Mouse (Mus musculus): ENCODE data around the gene Pla2g12b. TPM values are rescaled to one million over a fixed set of nuclear protein-coding genes. Genes with fewer than 3 reads are reported as not detected.
"Not testable (repeated sequence)": the region's sequence is repeated elsewhere in the genome, so short reads cannot be mapped to it uniquely, and the experiment has no call there.

Gene Pla2g12b
- polyA plus RNA-seq, 1 experiment from 2014 or later, result 54.1 TPM

- Histone ChIP-seq H3K4me2 (no peak overlapping the region), H3K27me3 (no peaks in the 10 kb centered on the region), H3K9me3 (replicated peaks) (no peaks in the 10 kb centered on the region), H3K4me3 (replicated peaks) (no peak overlapping the region), H3K27ac (replicated peaks) (no peak overlapping the region), H3K9ac (no peak overlapping the region), H3K4me1 (replicated peaks) (peaks cover 17% of the 10 kb centered on the region), H3K36me3 (replicated peaks) (peaks cover 12% of the 10 kb centered on the region)
- no peak for ATAC-seq (ENCODE audit: insufficient read depth)
- WGBS (ENCODE audit: insufficient replicate concordance), result 75% methylated on average over 10 of the region's 10 CpGs
Observed at GRCm38 (mm10) chr10:59377906-59378305, 25.6 kb upstream of the Pla2g12b start.

GRCm38 (mm10) chr10:59378728-59379127 lies 24.7 kb upstream of the Pla2g12b start:
- Histone ChIP-seq H3K27ac (replicated peaks) (no peak overlapping the region), H3K9ac (no peak overlapping the region), H3K36me3 (replicated peaks) (peaks cover 7% of the 10 kb centered on the region), H3K9me3 (replicated peaks) (no peaks in the 10 kb centered on the region), H3K27me3 (no peaks in the 10 kb centered on the region), H3K4me3 (replicated peaks) (no peak overlapping the region), H3K4me1 (replicated peaks) (peaks cover 17% of the 10 kb centered on the region), H3K4me2 (no peak overlapping the region)
- 75% methylated on average over 4 of the region's 4 CpGs for WGBS (ENCODE audit: insufficient replicate concordance)
- ATAC-seq (ENCODE audit: insufficient read depth), result no peak

- peak; percentile 22 for ATAC-seq (ENCODE audit: insufficient read depth)
- no peak overlapping the region for H3K9ac ChIP-seq
Observed at GRCm38 (mm10) chr10:59379927-59380326, 23.5 kb upstream of the Pla2g12b start.

GRCm38 (mm10) chr10:59380411-59380821 lies 23.0 kb upstream of the Pla2g12b start:
- H3K4me2 ChIP-seq, result peak overlapping the region; percentile 13; the same call in 1 of the 2 replicates

More at GRCm38 (mm10) chr10:59379927-59380326, 23.5 kb upstream of the Pla2g12b start:
- Histone ChIP-seq H3K36me3 (replicated peaks) (no peaks in the 10 kb centered on the region), H3K4me1 (replicated peaks) (peaks cover 17% of the 10 kb centered on the region), H3K4me2 (peak overlapping the region; percentile 13; the same call in 1 of the 2 replicates), H3K27ac (replicated peaks) (peak overlapping the region; percentile 54), H3K4me3 (replicated peaks) (no peak overlapping the region), H3K27me3 (no peaks in the 10 kb centered on the region), H3K9me3 (replicated peaks) (no peaks in the 10 kb centered on the region)
- WGBS (ENCODE audit: insufficient replicate concordance), result 19% methylated on average over 3 of the region's 3 CpGs

GRCm38 (mm10) chr10:59381563-59381962 lies 21.9 kb upstream of the Pla2g12b start:
- H3K4me3 ChIP-seq (replicated peaks); H3K36me3 ChIP-seq (replicated peaks); H3K9ac ChIP-seq; H3K9me3 ChIP-seq (replicated peaks); H3K27ac ChIP-seq (replicated peaks); H3K4me2 ChIP-seq; H3K27me3 ChIP-seq: not testable (repeated sequence)
- peaks cover 17% of the 10 kb centered on the region for H3K4me1 ChIP-seq (replicated peaks)
- 84% methylated on average over 7 of the region's 10 CpGs for WGBS (ENCODE audit: insufficient replicate concordance)
- 0 out of 2 replicates have a peak, but pooled peaks have one; percentile 15 for ATAC-seq (ENCODE audit: insufficient read depth)

More at GRCm38 (mm10) chr10:59380411-59380821, 23.0 kb upstream of the Pla2g12b start:
- no peaks in the 10 kb centered on the region for H3K36me3 ChIP-seq (replicated peaks)
- no peaks in the 10 kb centered on the region for H3K27me3 ChIP-seq
- WGBS (ENCODE audit: insufficient replicate concordance), result 37% methylated on average over 2 of the region's 2 CpGs
- no peak overlapping the region for H3K4me3 ChIP-seq (replicated peaks)
- ATAC-seq (ENCODE audit: insufficient read depth), result peak; percentile 70
- peaks cover 17% of the 10 kb centered on the region for H3K4me1 ChIP-seq (replicated peaks)
- no peaks in the 10 kb centered on the region for H3K9me3 ChIP-seq (replicated peaks)
- no peak overlapping the region for H3K9ac ChIP-seq
- H3K27ac ChIP-seq (replicated peaks), result peak overlapping the region; percentile 54

GRCm38 (mm10) chr10:59386951-59387350 lies 16.5 kb upstream of the Pla2g12b start:
- Histone ChIP-seq H3K4me1 (replicated peaks) (no peaks in the 10 kb centered on the region), H3K4me3 (replicated peaks) (no peak overlapping the region), H3K9ac (no peak overlapping the region), H3K4me2 (no peak overlapping the region), H3K27me3 (no peaks in the 10 kb centered on the region), H3K9me3 (replicated peaks) (no peaks in the 10 kb centered on the region), H3K36me3 (replicated peaks) (no peaks in the 10 kb centered on the region), H3K27ac (replicated peaks) (no peak overlapping the region)
- no peak for ATAC-seq (ENCODE audit: insufficient read depth)
- WGBS (ENCODE audit: insufficient replicate concordance), result 81% methylated on average over 8 of the region's 8 CpGs

GRCm38 (mm10) chr10:59389652-59390051 lies 13.8 kb upstream of the Pla2g12b start:
- no peaks in the 10 kb centered on the region for H3K27me3 ChIP-seq
- no peak overlapping the region for H3K9ac ChIP-seq
- no peaks in the 10 kb centered on the region for H3K4me1 ChIP-seq (replicated peaks)
- no peak for ATAC-seq (ENCODE audit: insufficient read depth)
- 75% methylated on average over 3 of the region's 3 CpGs for WGBS (ENCODE audit: insufficient replicate concordance)
- H3K9me3 ChIP-seq (replicated peaks), result no peaks in the 10 kb centered on the region
- no peaks in the 10 kb centered on the region for H3K36me3 ChIP-seq (replicated peaks)
- no peak overlapping the region for H3K4me2 ChIP-seq
- H3K4me3 ChIP-seq (replicated peaks), result no peak overlapping the region
- H3K27ac ChIP-seq (replicated peaks), result no peak overlapping the region

GRCm38 (mm10) chr10:59391907-59392306 lies 11.6 kb upstream of the Pla2g12b start:
- no peaks in the 10 kb centered on the region for H3K9me3 ChIP-seq (replicated peaks)
- H3K4me2 ChIP-seq, result no peak overlapping the region
- no peaks in the 10 kb centered on the region for H3K4me1 ChIP-seq (replicated peaks)
- no peaks in the 10 kb centered on the region for H3K36me3 ChIP-seq (replicated peaks)
- no peaks in the 10 kb centered on the region for H3K27me3 ChIP-seq
- no peak overlapping the region for H3K4me3 ChIP-seq (replicated peaks)
- H3K27ac ChIP-seq (replicated peaks), result no peak overlapping the region
- ATAC-seq (ENCODE audit: insufficient read depth), result no peak
- WGBS (ENCODE audit: insufficient replicate concordance), result 9% methylated on average over 4 of the region's 4 CpGs
- no peak overlapping the region for H3K9ac ChIP-seq

GRCm38 (mm10) chr10:59395461-59395860 lies 8.0 kb upstream of the Pla2g12b start, which contains the start of gene Gm10273:
TSS of gene Gm10273 (plus strand) at chr10:59395632.
- not testable (repeated sequence) for H3K4me3 ChIP-seq (replicated peaks); H3K9me3 ChIP-seq (replicated peaks); H3K4me1 ChIP-seq (replicated peaks); H3K27ac ChIP-seq (replicated peaks); H3K4me2 ChIP-seq; H3K9ac ChIP-seq; H3K36me3 ChIP-seq (replicated peaks); ATAC-seq (ENCODE audit: insufficient read depth); H3K27me3 ChIP-seq
- 75% methylated on average over 12 of the region's 25 CpGs for WGBS (ENCODE audit: insufficient replicate concordance)

- Histone ChIP-seq H3K4me2 (peak overlapping the region; percentile 46; the same call in 1 of the 2 replicates), H3K27me3 (no peaks in the 10 kb centered on the region; the same call in 1 of the 2 replicates), H3K9ac (no peak overlapping the region), H3K27ac (replicated peaks) (peak overlapping the region; percentile 66), H3K4me3 (replicated peaks) (peak overlapping the region; percentile 47), H3K4me1 (replicated peaks) (no peaks in the 10 kb centered on the region), H3K36me3 (replicated peaks) (no peaks in the 10 kb centered on the region), H3K9me3 (replicated peaks) (no peaks in the 10 kb centered on the region)
- ATAC-seq (ENCODE audit: insufficient read depth), result peak; percentile 72
- 55% methylated on average over 10 of the region's 10 CpGs for WGBS (ENCODE audit: insufficient replicate concordance)
Observed at GRCm38 (mm10) chr10:59403793-59404149, 311 bp downstream of the Pla2g12b start.

- no peak overlapping the region for H3K9ac ChIP-seq
- no peak for ATAC-seq (ENCODE audit: insufficient read depth)
Observed at GRCm38 (mm10) chr10:59408499-59408898, 5.0 kb downstream of the Pla2g12b start.

GRCm38 (mm10) chr10:59410264-59410663 lies 6.8 kb downstream of the Pla2g12b start:
- WGBS (ENCODE audit: insufficient replicate concordance), result 65% methylated on average over 12 of the region's 12 CpGs
- ATAC-seq (ENCODE audit: insufficient read depth), result no peak
- H3K4me1 ChIP-seq (replicated peaks), result no peaks in the 10 kb centered on the region

More at GRCm38 (mm10) chr10:59408499-59408898, 5.0 kb downstream of the Pla2g12b start:
- Histone ChIP-seq H3K36me3 (replicated peaks) (no peaks in the 10 kb centered on the region), H3K4me3 (replicated peaks) (no peak overlapping the region), H3K4me1 (replicated peaks) (no peaks in the 10 kb centered on the region), H3K27ac (replicated peaks) (no peak overlapping the region), H3K27me3 (no peaks in the 10 kb centered on the region; the same call in 1 of the 2 replicates), H3K9me3 (replicated peaks) (no peaks in the 10 kb centered on the region), H3K4me2 (no peak overlapping the region)
- WGBS (ENCODE audit: insufficient replicate concordance), result 35% methylated on average over 6 of the region's 6 CpGs

More at GRCm38 (mm10) chr10:59410264-59410663, 6.8 kb downstream of the Pla2g12b start:
- H3K9me3 ChIP-seq (replicated peaks), result no peaks in the 10 kb centered on the region
- H3K4me2 ChIP-seq, result no peak overlapping the region
- H3K27ac ChIP-seq (replicated peaks), result no peak overlapping the region
- H3K4me3 ChIP-seq (replicated peaks), result no peak overlapping the region
- H3K36me3 ChIP-seq (replicated peaks), result no peaks in the 10 kb centered on the region
- no peaks in the 10 kb centered on the region; the same call in 1 of the 2 replicates for H3K27me3 ChIP-seq
- no peak overlapping the region for H3K9ac ChIP-seq

All from liver, embryonic 15.5 days (tissue).